Comparison of ENCODE assay signal across 10 mouse cellular contexts in the genomic region with DNA sequence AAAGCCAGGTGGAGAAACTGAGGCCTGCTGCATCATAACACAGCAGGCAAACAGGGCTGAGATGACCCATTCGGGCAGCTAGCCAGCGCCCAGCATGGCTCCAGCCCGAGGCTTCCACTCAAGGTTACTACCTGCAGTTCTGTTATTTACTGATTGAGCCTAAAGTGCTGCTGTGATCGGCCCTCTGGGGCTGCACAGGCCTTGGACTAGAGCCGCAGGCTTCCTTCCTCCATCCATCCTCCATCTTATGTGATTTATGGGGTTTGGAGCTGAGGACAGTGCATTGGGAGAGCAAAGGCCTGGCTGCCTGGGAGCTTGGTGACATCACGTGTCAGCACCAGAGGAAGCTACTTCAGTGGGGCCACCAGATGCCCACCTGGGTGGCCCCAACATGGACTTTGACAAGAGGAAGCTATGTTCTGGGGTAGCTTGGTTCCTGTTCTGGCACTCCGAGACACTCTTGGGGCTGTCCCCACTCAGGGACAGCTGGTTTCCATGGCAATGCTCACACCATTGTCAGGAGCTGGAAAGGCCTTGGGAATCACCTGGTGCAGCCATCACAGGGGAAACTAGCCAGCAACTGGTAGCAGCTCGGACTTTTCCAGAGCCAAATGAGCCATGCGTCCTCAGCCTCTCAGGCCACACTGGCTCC. TPM values are rescaled to one million over a fixed set of nuclear protein-coding genes. Genes with fewer than 3 reads are reported as not detected.
A peak's percentile ranks its signal among the peaks of the same experiment; 100 is the strongest.
DNase-seq lines count a peak whose midpoint lies in the region; ATAC-seq and TF ChIP-seq lines count a peak whose summit lies in the region.
"Had no signal": no experiment of that assay in that cellular context is flagged by ENCODE, and none has a peak within 500 bp of the region (broad histone marks: within the 10 kb centered on the region; RNA-seq: fewer than 3 reads in every experiment).

No protein-coding gene starts in this region.

- TF ChIP-seq POLR2A in spleen, adult 2 months (IDR thresholded peaks at IDR 0.05; ENCODE audit: low read depth, low read length), result no peak

- WGBS in heart, embryonic 10.5 days, result 59% methylated on average over 9 of the region's 9 CpGs
- WGBS in spleen, adult 2 months, result 33% methylated on average over 9 of the region's 9 CpGs
- WGBS in kidney, embryonic 15.5 days, result 38% methylated on average over 9 of the region's 9 CpGs
- WGBS in stomach, embryonic 16.5 days, result 58% methylated on average over 9 of the region's 9 CpGs

- H3K4me1 ChIP-seq in heart, embryonic 10.5 days, result peaks cover 85% of the 10 kb centered on the region
- H3K4me1 ChIP-seq in spleen, adult 2 months (ENCODE audit: control insufficient read depth, insufficient read depth, insufficient read length), result peaks cover 33% of the 10 kb centered on the region; the same call in 1 of the 2 replicates
- H3K4me1 ChIP-seq in kidney, embryonic 15.5 days, result peaks cover 94% of the 10 kb centered on the region
- peaks cover 67% of the 10 kb centered on the region for H3K4me1 ChIP-seq in stomach, embryonic 16.5 days (ENCODE audit: control insufficient read depth, insufficient read depth, low read length)

- peaks cover 4% of the 10 kb centered on the region; the same call in 1 of the 2 replicates for H3K36me3 ChIP-seq in heart, embryonic 10.5 days
- no peaks in the 10 kb centered on the region for H3K36me3 ChIP-seq in spleen, adult 2 months (ENCODE audit: control insufficient read depth, insufficient read depth, low read length)
- peaks cover 5% of the 10 kb centered on the region; the same call in 1 of the 2 replicates for H3K36me3 ChIP-seq in kidney, embryonic 15.5 days
- no peaks in the 10 kb centered on the region for H3K36me3 ChIP-seq in stomach, embryonic 16.5 days (ENCODE audit: control insufficient read depth, insufficient read depth, low read length)

- H3K9ac ChIP-seq in kidney, embryonic 15.5 days, result peak overlapping the region; percentile 31; the same call in 1 of the 2 replicates
- H3K9ac ChIP-seq in stomach, embryonic 16.5 days (ENCODE audit: low read length), result peak overlapping the region; percentile 54

- peak overlapping the region; percentile 16; the same call in 1 of the 2 replicates for H3K4me3 ChIP-seq in heart, embryonic 10.5 days
- no peak overlapping the region for H3K4me3 ChIP-seq in spleen, adult 2 months (ENCODE audit: extremely low read depth, insufficient read depth, insufficient read length)
- H3K4me3 ChIP-seq in kidney, embryonic 15.5 days (replicated peaks), result peak overlapping the region; percentile 20
- no peak overlapping the region for H3K4me3 ChIP-seq in stomach, embryonic 16.5 days (replicated peaks; ENCODE audit: low read length)
- H3K4me3 ChIP-seq: megakaryocyte, embryonic 14.5 days had no signal

- ATAC-seq in kidney, embryonic 15.5 days (replicated peaks; ENCODE audit: low FRiP score), result no peak
- ATAC-seq in stomach, embryonic 16.5 days (ENCODE audit: insufficient read depth, low FRiP score), result no peak

- TF ChIP-seq CTCF in spleen, adult 2 months (IDR thresholded peaks at IDR 0.05; ENCODE audit: extremely low read depth, insufficient read depth, insufficient read length, insufficient replicate concordance), result no peak

- peaks cover 21% of the 10 kb centered on the region for H3K27me3 ChIP-seq in heart, embryonic 10.5 days (ENCODE audit: insufficient read depth, poor library complexity, severe bottlenecking)
- H3K27me3 ChIP-seq in spleen, adult 2 months (ENCODE audit: control insufficient read depth, insufficient read depth, low read length), result no peaks in the 10 kb centered on the region
- no peaks in the 10 kb centered on the region for H3K27me3 ChIP-seq in kidney, embryonic 15.5 days
- H3K27me3 ChIP-seq in stomach, embryonic 16.5 days (ENCODE audit: control insufficient read depth, insufficient read depth, low read length), result no peaks in the 10 kb centered on the region

- DNase-seq in heart, embryonic 10.5 days (ENCODE audit: low spot score), result no peak
- no peak for DNase-seq in heart, postnatal 4 days
- DNase-seq in spleen, adult 2 months (ENCODE audit: low read depth in 1 of 2, low spot score in 2 of 2), result no peak
- no peak for DNase-seq in spleen, adult 18-20 months
- no peak for DNase-seq in embryo, embryonic 10 days (ENCODE audit: low spot score)
- DNase-seq in lung, postnatal 4 days, result no peak

- peak overlapping the region; percentile 93 for H3K4me2 ChIP-seq in kidney, embryonic 15.5 days
- H3K4me2 ChIP-seq in stomach, embryonic 16.5 days (ENCODE audit: low read depth, low read length), result peak overlapping the region; percentile 36

- peak overlapping the region; percentile 65 for H3K27ac ChIP-seq in heart, embryonic 10.5 days
- H3K27ac ChIP-seq in spleen, adult 2 months (ENCODE audit: insufficient read depth, low read length), result peak overlapping the region; percentile 44; the same call in 1 of the 2 replicates
- peak overlapping the region; percentile 65 for H3K27ac ChIP-seq in kidney, embryonic 15.5 days
- peak overlapping the region; percentile 42; the same call in 1 of the 2 replicates for H3K27ac ChIP-seq in stomach, embryonic 16.5 days (ENCODE audit: low read length)

- H3K9me3 ChIP-seq in heart, embryonic 10.5 days, result no peaks in the 10 kb centered on the region
- H3K9me3 ChIP-seq in kidney, embryonic 15.5 days (replicated peaks), result no peaks in the 10 kb centered on the region
- H3K9me3 ChIP-seq in stomach, embryonic 16.5 days (replicated peaks; ENCODE audit: control insufficient read depth, low read length), result no peaks in the 10 kb centered on the region
- H3K9me3 ChIP-seq: megakaryocyte, embryonic 14.5 days had no signal

RNA-seq across cellular contexts. Expression of gene Plxnd1, which starts 7.6 kb away (rescaled TPM):
- polyA plus RNA-seq in heart, embryonic 10.5 days (2016; fragmentation: Nextera tagmentation; extraction: Ambion mirVana), result 42.9 and 61.7 TPM in 2 replicates
- total RNA-seq in heart, postnatal 4 days (2021), result 100 to 1,000 TPM; 191 to 208 TPM
- 66.1 and 87.2 TPM in 2 replicates for polyA plus RNA-seq in spleen, adult 2 months (2012; rRNA removed)
- 47.3 and 52.7 TPM in 2 replicates for polyA plus RNA-seq in kidney, embryonic 15.5 days (2015; fragmentation: Nextera tagmentation; extraction: Ambion mirVana)
- 27.7 and 28.5 TPM in 2 replicates for polyA plus RNA-seq in stomach, embryonic 16.5 days (2015; fragmentation: Nextera tagmentation; extraction: Ambion mirVana)

RNA-seq across cellular contexts. Expression of gene H1foo, which starts 42.5 kb away (rescaled TPM):
- not detected in 2 replicates for polyA plus RNA-seq in heart, embryonic 10.5 days (2016; fragmentation: Nextera tagmentation; extraction: Ambion mirVana)
- not detected for total RNA-seq in heart, postnatal 4 days (2021)
- polyA plus RNA-seq in spleen, adult 2 months (2012; rRNA removed), result not detected in 2 replicates
- polyA plus RNA-seq in kidney, embryonic 15.5 days (2015; fragmentation: Nextera tagmentation; extraction: Ambion mirVana), result not detected in 2 replicates
- not detected in 2 replicates for polyA plus RNA-seq in stomach, embryonic 16.5 days (2015; fragmentation: Nextera tagmentation; extraction: Ambion mirVana)
- total RNA-seq: MEL had no signal

RNA-seq across cellular contexts. Expression of gene Rho, which starts 55.7 kb away (rescaled TPM):
- polyA plus RNA-seq in heart, embryonic 10.5 days (2016; fragmentation: Nextera tagmentation; extraction: Ambion mirVana), result 0.28 TPM in 1 of 2 replicates, not detected in the other
- under 1 TPM; 0.24 to 0.34 TPM for total RNA-seq in heart, postnatal 4 days (2021)
- polyA plus RNA-seq in spleen, adult 2 months (2012; rRNA removed), result 0.16 and 0.37 TPM in 2 replicates
- polyA plus RNA-seq in kidney, embryonic 15.5 days (2015; fragmentation: Nextera tagmentation; extraction: Ambion mirVana), result 0.10 and 0.14 TPM in 2 replicates
- polyA plus RNA-seq in stomach, embryonic 16.5 days (2015; fragmentation: Nextera tagmentation; extraction: Ambion mirVana), result 0.09 TPM in 2 replicates
- total RNA-seq: MEL had no signal

Comparison
In these comparisons a context has a peak if more than half of its experiments do, and no peak if none do; other contexts are left out.
1. H3K4me3 ChIP-seq: peak in heart, embryonic 10.5 days (single experiment) and kidney, embryonic 15.5 days (single experiment); none in spleen, adult 2 months (single experiment) and stomach, embryonic 16.5 days (single experiment).
2. Peak in every context shown above with its lines, with median percentiles within 50 percentile points of each other: H3K27ac ChIP-seq.